Mouse (Mus musculus) gastrocnemius, adult 18-20 months (tissue): ENCODE data around the gene Slc8b1. TPM values are rescaled to one million over a fixed set of nuclear protein-coding genes. Genes with fewer than 3 reads are reported as not detected.
"Not testable (repeated sequence)": the region's sequence is repeated elsewhere in the genome, so short reads cannot be mapped to it uniquely, and the experiment has no call there.

Experiments
- DNase-seq: peaks from one replicate; pipeline ENCODE4 v3.0.0; 2021; ENCODE audit warnings: low spot score
- total RNA-seq, 2 experiments: library from RNA; stranded (reverse); gene quantifications; 2 replicates each; pipeline ENCODE4 v1.2.3; 2021

Slc8b1 gene
- total RNA-seq, 2 experiments from 2014 or later, result 8.5 to 8.6 TPM

GRCm38 (mm10) chr5:120495064-120495702, 15.8 kb upstream of the Slc8b1 start:
- peak; percentile 40 for DNase-seq

GRCm38 (mm10) chr5:120495703-120496226, 15.2 kb upstream of the Slc8b1 start:
- no peak for DNase-seq

- no peak for DNase-seq
Observed at GRCm38 (mm10) chr5:120497071-120497470, 13.9 kb upstream of the Slc8b1 start.

GRCm38 (mm10) chr5:120499202-120499601, 11.8 kb upstream of the Slc8b1 start:
- no peak for DNase-seq

GRCm38 (mm10) chr5:120500609-120501008, 10.4 kb upstream of the Slc8b1 start:
- DNase-seq, result not testable (repeated sequence)

- no peak for DNase-seq
Observed at GRCm38 (mm10) chr5:120502147-120502621, 8.8 kb upstream of the Slc8b1 start.

GRCm38 (mm10) chr5:120502675-120503143, 8.3 kb upstream of the Slc8b1 start:
- no peak for DNase-seq

GRCm38 (mm10) chr5:120503144-120503795, 7.7 kb upstream of the Slc8b1 start, which contains the start of gene Plbd2:
Gene Plbd2, minus strand, starts transcription at chr5:120503625.
- peak; percentile 79 for DNase-seq

- DNase-seq, result peak; percentile 90
Observed at GRCm38 (mm10) chr5:120505368-120505767, 5.6 kb upstream of the Slc8b1 start.

GRCm38 (mm10) chr5:120505781-120506180, 5.2 kb upstream of the Slc8b1 start:
- no peak for DNase-seq

GRCm38 (mm10) chr5:120506490-120506889, 4.5 kb upstream of the Slc8b1 start:
- no peak for DNase-seq

GRCm38 (mm10) chr5:120507311-120507710, 3.7 kb upstream of the Slc8b1 start:
- no peak for DNase-seq

- DNase-seq, result peak; percentile 59
Observed at GRCm38 (mm10) chr5:120511643-120512220, 764 bp downstream of the Slc8b1 start.

- DNase-seq, result no peak
Observed at GRCm38 (mm10) chr5:120512911-120513555, 2.1 kb downstream of the Slc8b1 start.

- DNase-seq, result no peak
Observed at GRCm38 (mm10) chr5:120514031-120514677, 3.2 kb downstream of the Slc8b1 start.

- DNase-seq, result peak; percentile 45
Observed at GRCm38 (mm10) chr5:120514754-120515153, 3.8 kb downstream of the Slc8b1 start.

- no peak for DNase-seq
Observed at GRCm38 (mm10) chr5:120515451-120515850, 4.5 kb downstream of the Slc8b1 start.

GRCm38 (mm10) chr5:120516221-120516984, 5.4 kb downstream of the Slc8b1 start:
- no peak for DNase-seq

- peak; percentile 69 for DNase-seq
Observed at GRCm38 (mm10) chr5:120517552-120517951, 6.6 kb downstream of the Slc8b1 start.

GRCm38 (mm10) chr5:120522649-120523048, 11.7 kb downstream of the Slc8b1 start:
- DNase-seq, result no peak
